Mouse (Mus musculus): Measurements from ENCODE around the gene Serinc3. TPM values are rescaled to one million over a fixed set of nuclear protein-coding genes. Genes with fewer than 3 reads are reported as not detected.
"Not testable (repeated sequence)": the region's sequence is repeated elsewhere in the genome, so short reads cannot be mapped to it uniquely, and the experiment has no call there.

Serinc3 gene
- polyA plus RNA-seq, 1 experiment from 2014 or later = 28.8 TPM

DNA sequence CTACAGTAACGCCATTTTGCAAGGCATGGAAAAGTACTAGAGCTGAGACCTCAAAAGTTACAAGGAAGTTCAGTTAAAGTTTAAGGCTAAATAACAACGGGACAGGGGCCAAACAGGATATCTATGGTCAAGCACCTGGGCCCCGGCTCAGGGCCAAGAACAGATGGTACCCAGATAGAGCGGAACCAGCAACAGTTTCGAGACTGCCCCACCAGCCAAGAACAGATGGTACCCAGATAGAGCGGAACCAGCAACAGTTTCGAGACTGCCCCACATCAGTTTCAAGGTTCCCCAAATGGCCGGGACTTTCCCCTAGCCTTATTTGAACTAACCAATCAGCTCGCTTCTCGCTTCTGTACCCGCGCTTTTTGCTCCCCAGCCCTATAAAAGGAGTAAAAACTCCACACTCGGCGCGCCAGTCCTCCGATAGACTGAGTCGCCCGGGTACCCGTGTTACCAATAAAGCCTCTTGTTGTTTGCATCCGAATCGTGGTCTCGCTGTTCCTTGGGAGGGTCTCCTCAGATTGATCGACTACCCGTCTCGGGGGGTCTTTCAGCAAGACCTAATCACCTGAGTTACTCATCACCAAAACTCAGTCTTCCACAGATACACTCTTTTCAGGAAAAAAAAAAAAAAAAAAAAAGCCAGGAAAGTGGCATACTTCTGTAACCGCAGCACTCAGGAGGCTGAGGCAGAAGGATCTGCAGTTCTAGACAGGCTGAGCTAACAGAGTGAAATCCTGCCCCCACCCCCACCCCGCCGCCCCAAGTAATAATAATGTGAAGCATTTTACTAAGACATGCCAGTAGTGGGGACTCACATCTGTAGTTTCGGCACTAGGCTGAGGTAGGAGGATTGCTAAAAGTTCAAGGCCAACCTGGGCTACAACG is 2.0 kb downstream of the Serinc3 start:
- no peak for ATAC-seq (replicated peaks)
- Histone ChIP-seq H3K4me3 (peak overlapping the region; percentile 95; the same call in 1 of the 2 replicates), H3K27me3 (no peaks in the 10 kb centered on the region), H3K36me3 (no peaks in the 10 kb centered on the region), H3K9me3 (no peaks in the 10 kb centered on the region), H3K9ac (replicated peaks) (no peak overlapping the region), H3K4me1 (peaks cover 23% of the 10 kb centered on the region), H3K27ac (replicated peaks) (no peak overlapping the region), H3K4me2 (replicated peaks) (peak overlapping the region; percentile 52)
- WGBS = 90% methylated on average over 30 of the region's 30 CpGs

DNA sequence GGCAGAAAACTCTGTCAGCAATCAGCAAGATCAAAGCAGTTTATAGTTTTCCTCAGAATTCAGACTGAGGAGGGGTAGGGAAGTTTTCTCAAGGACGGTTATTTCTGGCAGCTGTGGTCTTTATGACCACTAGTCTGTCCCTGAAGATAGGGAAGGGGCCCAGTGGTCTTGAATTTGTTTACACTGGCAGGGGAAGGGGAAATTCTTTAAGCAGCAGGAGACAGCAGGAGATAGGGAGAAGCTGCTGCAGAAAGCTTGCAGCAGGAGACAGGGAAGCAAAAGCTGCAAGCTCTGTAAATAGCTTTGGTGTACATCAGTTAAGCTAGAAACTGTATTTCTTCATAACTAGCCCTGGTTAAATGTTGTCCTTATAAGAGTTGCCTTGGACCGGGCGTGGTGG is 3.2 kb downstream of the Serinc3 start:
- Histone ChIP-seq H3K27me3 (no peaks in the 10 kb centered on the region), H3K4me1 (peaks cover 23% of the 10 kb centered on the region), H3K4me3 (no peak overlapping the region), H3K9me3 (no peaks in the 10 kb centered on the region), H3K36me3 (no peaks in the 10 kb centered on the region; the same call in 1 of the 2 replicates), H3K27ac (replicated peaks) (no peak overlapping the region), H3K9ac (replicated peaks) (no peak overlapping the region), H3K4me2 (replicated peaks) (no peak overlapping the region)
- 81% methylated on average over 3 of the region's 3 CpGs for WGBS
- ATAC-seq (replicated peaks) = no peak

DNA sequence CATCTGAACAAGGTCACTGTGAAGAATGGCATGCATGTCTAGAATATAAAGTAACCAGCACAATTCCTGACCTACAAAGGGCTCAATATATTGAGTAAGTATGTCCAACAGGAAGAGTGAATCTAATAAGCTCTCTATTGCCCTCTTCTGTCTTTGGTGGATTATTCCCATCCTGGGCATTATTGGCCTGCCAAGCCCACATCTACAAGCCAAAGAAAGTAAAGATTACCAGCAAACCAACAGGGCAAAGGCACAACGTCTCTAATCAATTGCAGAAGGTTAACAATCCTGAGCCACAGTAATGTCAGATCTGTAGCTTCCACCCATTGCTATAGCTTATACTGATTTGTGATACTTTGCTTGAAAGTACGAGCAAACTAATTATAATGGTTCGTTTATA is 4.4 kb downstream of the Serinc3 start:
- peaks cover 4% of the 10 kb centered on the region; the same call in 1 of the 2 replicates for H3K36me3 ChIP-seq
- ATAC-seq (replicated peaks) = no peak
- H3K27me3 ChIP-seq = no peaks in the 10 kb centered on the region
- peaks cover 23% of the 10 kb centered on the region for H3K4me1 ChIP-seq
- H3K4me3 ChIP-seq = no peak overlapping the region
- 64% methylated on average over 3 of the region's 3 CpGs for WGBS
- H3K4me2 ChIP-seq (replicated peaks) = no peak overlapping the region
- H3K9me3 ChIP-seq = no peaks in the 10 kb centered on the region
- H3K9ac ChIP-seq (replicated peaks) = no peak overlapping the region
- no peak overlapping the region for H3K27ac ChIP-seq (replicated peaks)

DNA sequence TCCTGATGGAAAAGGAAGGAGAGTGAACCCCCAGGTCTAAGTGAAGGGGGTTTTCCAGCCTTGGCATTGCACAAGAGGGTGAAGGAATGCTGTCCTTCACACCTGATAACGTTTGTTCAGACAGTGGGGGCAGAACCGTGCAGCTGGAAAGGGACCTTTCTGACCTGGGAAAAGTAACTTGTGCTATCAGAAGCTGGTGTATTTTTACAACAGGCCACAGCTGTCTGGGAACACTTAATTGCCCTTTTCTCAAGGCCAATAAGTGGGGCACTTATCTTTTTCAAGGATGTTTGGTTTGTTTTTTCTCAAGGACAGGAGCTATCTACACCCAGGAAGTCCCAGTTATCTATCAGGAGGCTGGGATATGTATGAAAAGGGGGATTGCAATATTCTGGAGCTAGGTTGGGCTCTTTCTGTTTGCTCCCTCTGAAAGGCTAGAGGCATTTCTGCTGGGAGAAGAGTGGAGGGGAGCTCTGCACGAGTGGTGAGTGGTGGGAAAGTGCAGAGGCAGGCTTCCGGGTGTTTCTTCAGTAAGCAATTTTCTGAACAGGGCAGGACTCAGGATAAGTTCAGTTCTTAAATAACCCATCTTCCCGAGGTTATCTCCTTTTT is 7.2 kb downstream of the Serinc3 start:
- Histone ChIP-seq H3K9me3 (no peaks in the 10 kb centered on the region), H3K4me3 (no peak overlapping the region), H3K27me3 (no peaks in the 10 kb centered on the region), H3K27ac (replicated peaks) (no peak overlapping the region), H3K4me1 (peaks cover 10% of the 10 kb centered on the region), H3K9ac (replicated peaks) (no peak overlapping the region), H3K4me2 (replicated peaks) (no peak overlapping the region), H3K36me3 (peaks cover 16% of the 10 kb centered on the region)
- WGBS = 77% methylated on average over 5 of the region's 5 CpGs
- ATAC-seq (replicated peaks) = no peak

DNA sequence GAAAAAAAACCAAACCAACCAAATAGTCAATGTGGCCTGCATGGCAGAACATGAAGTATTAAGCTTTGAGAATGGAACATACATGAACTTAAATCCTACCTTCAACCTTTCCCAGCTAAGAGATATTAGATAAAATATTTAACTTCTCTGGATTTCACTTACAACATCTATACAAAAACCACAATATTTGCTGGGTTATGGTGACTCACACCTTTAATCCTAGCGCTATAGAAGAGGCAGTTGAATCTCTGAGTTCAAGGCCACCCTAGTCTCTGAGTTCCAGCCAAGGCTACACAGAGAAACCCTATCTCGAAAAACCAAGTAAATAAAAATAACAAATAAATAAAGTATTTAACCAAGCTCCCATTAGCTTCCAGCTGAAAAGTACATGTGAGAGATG is 8.9 kb downstream of the Serinc3 start:
- H3K36me3 ChIP-seq = peaks cover 30% of the 10 kb centered on the region

DNA sequence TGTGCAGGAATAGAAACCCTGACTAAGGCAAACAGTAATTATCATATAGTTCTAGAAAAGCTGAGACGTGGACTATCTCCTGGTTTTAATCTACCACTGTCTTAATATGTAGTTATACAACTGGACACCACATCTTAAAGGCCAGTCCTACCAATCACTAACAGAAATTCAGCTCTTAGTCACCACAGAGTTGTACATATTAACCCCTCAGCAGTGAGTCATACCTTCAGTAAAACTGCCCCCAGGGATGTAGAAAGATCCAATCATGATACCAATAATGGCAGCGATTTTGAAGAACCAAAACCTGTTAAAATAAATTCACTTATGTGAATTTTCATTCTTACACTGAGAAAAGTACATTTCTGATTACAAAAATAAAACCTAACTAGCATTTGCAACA is 10.7 kb downstream of the Serinc3 start:
- H3K4me1 ChIP-seq = no peaks in the 10 kb centered on the region
- peaks cover 47% of the 10 kb centered on the region for H3K36me3 ChIP-seq
- WGBS = 98% methylated on average over 2 of the region's 2 CpGs
- no peaks in the 10 kb centered on the region for H3K9me3 ChIP-seq
- no peak overlapping the region for H3K4me2 ChIP-seq (replicated peaks)
- no peak overlapping the region for H3K9ac ChIP-seq (replicated peaks)
- ATAC-seq (replicated peaks) = no peak
- no peaks in the 10 kb centered on the region for H3K27me3 ChIP-seq
- no peak overlapping the region for H3K4me3 ChIP-seq
- no peak overlapping the region for H3K27ac ChIP-seq (replicated peaks)

More for the DNA sequence above, 8.9 kb downstream of the Serinc3 start:
- H3K27me3 ChIP-seq = no peaks in the 10 kb centered on the region
- no peak overlapping the region for H3K27ac ChIP-seq (replicated peaks)
- no peaks in the 10 kb centered on the region for H3K4me1 ChIP-seq
- no peak overlapping the region for H3K4me3 ChIP-seq
- H3K9me3 ChIP-seq = no peaks in the 10 kb centered on the region
- ATAC-seq (replicated peaks) = no peak
- no peak overlapping the region for H3K9ac ChIP-seq (replicated peaks)
- 93% methylated on average over 2 of the region's 2 CpGs for WGBS
- no peak overlapping the region for H3K4me2 ChIP-seq (replicated peaks)

DNA sequence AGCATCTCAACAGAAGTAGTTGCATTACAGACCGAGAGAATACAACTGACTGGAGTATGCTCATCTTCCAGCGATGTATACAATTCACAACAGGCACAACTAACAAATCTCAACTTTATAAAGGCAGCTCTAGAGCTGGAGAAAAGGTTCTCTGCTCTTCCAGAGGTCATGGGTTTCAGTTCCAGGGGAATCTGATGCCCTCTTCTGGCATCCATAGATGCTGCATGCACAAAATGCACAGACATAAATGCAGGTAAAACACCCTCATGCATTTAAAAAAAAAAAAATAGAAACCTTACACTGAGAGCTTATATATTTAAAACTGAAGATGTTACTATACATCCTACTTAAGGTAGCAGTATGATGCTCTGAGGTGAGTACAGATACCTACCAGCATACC is 13.2 kb downstream of the Serinc3 start:
- 97% methylated on average over 2 of the region's 2 CpGs for WGBS
- H3K9ac ChIP-seq (replicated peaks) = no peak overlapping the region
- H3K27me3 ChIP-seq = no peaks in the 10 kb centered on the region
- H3K4me2 ChIP-seq (replicated peaks) = no peak overlapping the region
- no peak overlapping the region for H3K27ac ChIP-seq (replicated peaks)
- peaks cover 70% of the 10 kb centered on the region for H3K36me3 ChIP-seq
- no peak for ATAC-seq (replicated peaks)
- H3K4me1 ChIP-seq = no peaks in the 10 kb centered on the region
- H3K4me3 ChIP-seq = no peak overlapping the region
- no peaks in the 10 kb centered on the region for H3K9me3 ChIP-seq

DNA sequence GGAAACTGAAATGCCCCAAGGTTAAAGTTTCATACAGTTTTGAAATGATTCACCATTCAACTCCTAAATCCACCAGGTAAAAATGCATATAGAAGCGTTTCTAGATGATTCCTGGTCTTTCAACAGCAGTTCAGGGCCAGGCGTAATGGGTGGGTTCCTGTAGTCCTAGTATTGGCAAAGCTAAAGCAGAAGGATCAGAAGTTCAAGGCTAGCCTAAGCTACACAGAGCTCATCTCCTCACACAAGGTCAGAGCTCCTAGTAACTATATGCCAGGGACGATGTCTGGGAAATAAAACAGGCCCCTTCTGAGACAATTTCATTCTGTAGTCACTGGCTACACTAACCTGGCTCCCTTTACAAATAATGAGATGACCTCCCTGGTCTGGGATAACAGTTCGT is 13.7 kb downstream of the Serinc3 start:
- H3K4me2 ChIP-seq (replicated peaks) = no peak overlapping the region
- H3K9ac ChIP-seq (replicated peaks) = no peak overlapping the region
- H3K27ac ChIP-seq (replicated peaks) = no peak overlapping the region
- WGBS = 95% methylated on average over 4 of the region's 4 CpGs
- ATAC-seq (replicated peaks) = no peak
- no peaks in the 10 kb centered on the region for H3K27me3 ChIP-seq
- H3K4me1 ChIP-seq = no peaks in the 10 kb centered on the region
- no peaks in the 10 kb centered on the region for H3K9me3 ChIP-seq
- H3K4me3 ChIP-seq = no peak overlapping the region
- peaks cover 75% of the 10 kb centered on the region for H3K36me3 ChIP-seq

DNA sequence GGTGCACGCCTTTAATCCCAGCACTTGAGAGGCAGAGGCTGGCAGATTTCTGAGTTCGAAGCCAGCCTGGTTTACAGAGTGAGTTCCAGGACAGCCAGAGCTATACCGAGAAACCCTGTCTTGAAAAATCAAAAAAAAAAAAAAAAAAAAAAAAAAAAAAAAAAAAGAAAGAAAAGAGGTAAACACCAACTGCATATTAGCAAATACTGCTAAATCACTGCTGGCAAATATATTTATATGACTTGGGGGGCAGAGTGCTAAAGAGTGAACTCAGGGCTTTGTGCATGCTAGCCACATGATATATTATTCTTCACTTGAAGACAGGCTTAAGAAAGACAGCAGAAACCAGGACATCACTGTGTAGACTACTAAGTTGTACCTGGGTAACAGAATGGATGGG is 23.5 kb downstream of the Serinc3 start:
- not testable (repeated sequence) for H3K9me3 ChIP-seq; H3K9ac ChIP-seq (replicated peaks); H3K4me3 ChIP-seq; H3K27ac ChIP-seq (replicated peaks); H3K4me1 ChIP-seq; H3K4me2 ChIP-seq (replicated peaks); ATAC-seq (replicated peaks); H3K27me3 ChIP-seq
- peaks cover 78% of the 10 kb centered on the region for H3K36me3 ChIP-seq
- WGBS = 93% methylated on average over 3 of the region's 3 CpGs

DNA sequence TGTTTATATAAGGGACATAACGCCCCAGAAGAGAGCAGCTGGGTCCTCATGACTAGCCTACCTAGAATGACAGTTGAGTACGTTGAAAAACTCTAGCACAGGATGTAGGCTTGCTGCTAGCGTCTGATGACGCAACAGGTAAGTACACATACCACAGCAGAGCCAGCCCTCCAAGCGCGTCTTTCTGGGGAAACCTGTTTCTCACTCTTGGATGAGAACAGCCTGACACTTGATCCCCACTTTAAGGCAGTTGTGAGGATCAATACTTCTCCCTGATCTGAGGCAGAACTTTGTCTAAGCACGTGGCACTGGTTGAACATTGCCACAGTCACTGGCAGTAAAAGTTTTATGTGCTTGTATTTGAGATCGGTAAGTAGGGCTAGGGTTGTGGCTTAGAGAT is 24.5 kb downstream of the Serinc3 start:
- no peak overlapping the region for H3K4me2 ChIP-seq (replicated peaks)
- ATAC-seq (replicated peaks) = no peak
- H3K36me3 ChIP-seq = peaks cover 78% of the 10 kb centered on the region
- no peaks in the 10 kb centered on the region for H3K9me3 ChIP-seq
- no peaks in the 10 kb centered on the region for H3K27me3 ChIP-seq
- H3K4me1 ChIP-seq = no peaks in the 10 kb centered on the region
- no peak overlapping the region for H3K4me3 ChIP-seq
- H3K27ac ChIP-seq (replicated peaks) = no peak overlapping the region
- H3K9ac ChIP-seq (replicated peaks) = no peak overlapping the region
- 92% methylated on average over 8 of the region's 8 CpGs for WGBS

DNA sequence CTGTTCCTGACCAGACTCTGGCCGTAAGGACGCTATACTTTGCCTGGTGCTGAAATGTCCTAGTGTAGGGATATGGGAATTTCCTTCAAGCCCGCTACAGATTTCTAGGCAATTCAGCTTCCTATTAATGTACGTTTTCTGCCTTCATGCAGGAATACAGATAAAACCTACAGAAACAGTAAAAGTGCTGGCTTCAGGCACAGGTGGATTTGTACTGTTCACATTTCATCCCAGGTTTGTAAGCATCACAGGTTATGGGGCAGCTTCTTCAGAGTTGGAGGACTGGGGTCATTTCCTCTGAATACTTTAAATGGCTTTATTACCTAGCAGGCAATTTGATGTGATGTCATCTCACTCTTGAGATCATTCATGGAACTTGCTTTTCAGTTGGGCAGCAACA is 27.1 kb downstream of the Serinc3 start:
- WGBS = 94% methylated on average over 4 of the region's 4 CpGs

DNA sequence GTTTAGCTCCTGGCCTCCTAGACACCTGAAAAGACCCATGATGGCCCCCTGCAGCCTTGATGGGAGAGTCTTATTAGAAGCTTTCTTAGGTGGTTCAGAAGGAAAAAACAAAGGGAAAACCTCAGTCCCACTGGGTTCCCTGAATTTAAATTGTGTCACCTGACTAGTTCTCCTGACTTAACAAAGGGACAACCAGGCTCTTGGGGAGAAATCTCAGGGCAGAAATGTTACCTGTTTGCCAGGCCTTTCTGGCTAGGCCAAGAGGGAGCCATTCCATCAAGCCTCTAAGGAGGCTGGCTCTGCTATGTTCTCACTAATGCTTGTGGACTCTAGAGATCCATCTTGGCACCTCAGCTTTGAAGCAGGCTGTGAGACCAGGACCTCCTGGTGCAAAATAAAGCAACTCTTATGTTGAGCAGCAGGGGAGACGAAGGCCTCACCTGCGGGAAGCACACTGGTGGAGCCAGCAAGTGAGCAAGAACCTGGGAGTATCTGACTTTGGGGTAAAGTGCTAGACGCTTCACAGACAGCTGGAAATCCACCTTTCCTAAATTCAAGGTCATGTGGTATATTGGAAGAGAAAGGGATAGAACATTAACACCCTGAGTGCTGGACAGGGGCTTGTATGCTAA is 27.6 kb downstream of the Serinc3 start:
- WGBS = 86% methylated on average over 3 of the region's 3 CpGs

More for the DNA sequence above, 27.1 kb downstream of the Serinc3 start:
- Histone ChIP-seq H3K9ac (replicated peaks) (no peak overlapping the region), H3K36me3 (peaks cover 81% of the 10 kb centered on the region), H3K9me3 (no peaks in the 10 kb centered on the region), H3K4me2 (replicated peaks) (no peak overlapping the region), H3K27me3 (no peaks in the 10 kb centered on the region), H3K27ac (replicated peaks) (no peak overlapping the region), H3K4me3 (no peak overlapping the region), H3K4me1 (no peaks in the 10 kb centered on the region)
- ATAC-seq (replicated peaks) = no peak

More for the DNA sequence above, 27.6 kb downstream of the Serinc3 start:
- Histone ChIP-seq H3K36me3 (peaks cover 80% of the 10 kb centered on the region), H3K9ac (replicated peaks) (no peak overlapping the region), H3K27ac (replicated peaks) (no peak overlapping the region), H3K27me3 (no peaks in the 10 kb centered on the region), H3K4me2 (replicated peaks) (no peak overlapping the region), H3K9me3 (no peaks in the 10 kb centered on the region), H3K4me3 (no peak overlapping the region), H3K4me1 (no peaks in the 10 kb centered on the region)
- ATAC-seq (replicated peaks) = no peak

Measured in forebrain, embryonic 15.5 days (tissue).